Mouse (Mus musculus) bone marrow, adult 2 months (tissue): Measurements from ENCODE around the gene Cidec.

Experiments used
- CTCF ChIP-seq: fragments of 200-500 bp; IDR thresholded peaks from 2 replicates; pipeline ENCODE4 v1.5.1; 2011; ENCODE audit warnings: low read length, control low read depth; ENCODE audit not compliant: control insufficient read depth, insufficient read depth
- POLR2A ChIP-seq: fragments of 200-500 bp; IDR thresholded peaks from 2 replicates; pipeline ENCODE4 v1.6.1; 2011; ENCODE audit warnings: low read depth, mild to moderate bottlenecking, control low read depth, low read length, borderline replicate concordance; ENCODE audit not compliant: control insufficient read depth

GRCm38 (mm10) chr6:113402094-113402493 lies 33.5 kb downstream of the Cidec start:
- TF ChIP-seq POLR2A (no peak), CTCF (no peak)
